Mouse (Mus musculus): ENCODE data around the gene G3bp1. TPM values are rescaled to one million over a fixed set of nuclear protein-coding genes. Genes with fewer than 3 reads are reported as not detected.

The G3bp1 gene
- polyA plus RNA-seq, 1 experiment from 2014 or later, result 160 TPM

DNA sequence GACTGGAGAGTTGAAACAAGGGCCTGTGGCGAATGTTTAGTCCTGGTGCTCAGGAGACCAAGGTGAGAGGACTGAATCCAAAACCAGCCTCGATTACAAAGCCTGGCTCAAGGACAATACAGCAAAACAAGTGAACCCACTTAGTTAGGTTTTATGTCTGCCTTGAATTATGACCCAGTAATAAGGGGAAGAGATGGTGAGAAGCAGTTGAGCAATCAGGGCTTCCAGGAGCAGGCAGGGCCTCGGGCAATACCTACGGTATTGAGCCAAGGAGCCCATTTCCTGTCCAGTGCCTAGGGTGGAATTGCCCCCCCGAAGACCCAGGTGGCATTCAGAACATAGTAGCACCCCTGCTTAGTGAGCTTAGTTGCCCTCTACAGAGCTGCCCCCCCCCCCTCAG lies 33.4 kb downstream of the G3bp1 start:
- no peak overlapping the region for H3K9ac ChIP-seq
- H3K27me3 ChIP-seq, result no peaks in the 10 kb centered on the region
- no peaks in the 10 kb centered on the region for H3K9me3 ChIP-seq (replicated peaks)
- H3K36me3 ChIP-seq, result peaks cover 36% of the 10 kb centered on the region
- H3K4me1 ChIP-seq, result 0 out of 2 replicates have a peak, but pooled peaks cover 4% of the 10 kb centered on the region
- WGBS, result 71% methylated on average over 5 of the region's 5 CpGs
- H3K4me2 ChIP-seq (replicated peaks), result no peak overlapping the region
- no peak overlapping the region for H3K4me3 ChIP-seq (replicated peaks)
- H3K27ac ChIP-seq (replicated peaks), result no peak overlapping the region
- no peak for ATAC-seq (ENCODE audit: insufficient number of reproducible peaks, low FRiP score, low TSS enrichment, low read depth)

- Histone ChIP-seq H3K27me3 (no peaks in the 10 kb centered on the region), H3K4me1 (0 out of 2 replicates have a peak, but pooled peaks cover 4% of the 10 kb centered on the region), H3K27ac (replicated peaks) (no peak overlapping the region), H3K9ac (no peak overlapping the region), H3K4me2 (replicated peaks) (no peak overlapping the region), H3K4me3 (replicated peaks) (no peak overlapping the region), H3K9me3 (replicated peaks) (no peaks in the 10 kb centered on the region), H3K36me3 (peaks cover 20% of the 10 kb centered on the region)
- WGBS, result 85% methylated on average over 3 of the region's 3 CpGs
- no peak for ATAC-seq (ENCODE audit: insufficient number of reproducible peaks, low FRiP score, low TSS enrichment, low read depth)
Observed at GRCm38 (mm10) chr11:55505485-55505884, 36.0 kb downstream of the G3bp1 start.

- Histone ChIP-seq H3K9me3 (replicated peaks) (no peaks in the 10 kb centered on the region), H3K4me1 (no peaks in the 10 kb centered on the region), H3K36me3 (no peaks in the 10 kb centered on the region), H3K4me2 (replicated peaks) (no peak overlapping the region), H3K27me3 (no peaks in the 10 kb centered on the region), H3K27ac (replicated peaks) (no peak overlapping the region), H3K9ac (no peak overlapping the region), H3K4me3 (replicated peaks) (no peak overlapping the region)
- ATAC-seq (ENCODE audit: insufficient number of reproducible peaks, low FRiP score, low TSS enrichment, low read depth), result no peak
- WGBS, result 50% methylated on average over 5 of the region's 5 CpGs
Observed at GRCm38 (mm10) chr11:55511374-55511773, 41.9 kb downstream of the G3bp1 start.

- 73% methylated on average over 5 of the region's 5 CpGs for WGBS
- no peak for ATAC-seq (ENCODE audit: insufficient number of reproducible peaks, low FRiP score, low TSS enrichment, low read depth)
- no peak overlapping the region for H3K9ac ChIP-seq
Observed at GRCm38 (mm10) chr11:55517666-55518065, 48.2 kb downstream of the G3bp1 start.

GRCm38 (mm10) chr11:55518806-55519674 lies 49.6 kb downstream of the G3bp1 start:
- H3K9ac ChIP-seq, result no peak overlapping the region
- no peaks in the 10 kb centered on the region for H3K4me1 ChIP-seq
- no peak overlapping the region for H3K4me3 ChIP-seq (replicated peaks)
- no peak for ATAC-seq (ENCODE audit: insufficient number of reproducible peaks, low FRiP score, low TSS enrichment, low read depth)
- no peaks in the 10 kb centered on the region for H3K9me3 ChIP-seq (replicated peaks)
- H3K4me2 ChIP-seq (replicated peaks), result no peak overlapping the region
- H3K27ac ChIP-seq (replicated peaks), result no peak overlapping the region
- no peaks in the 10 kb centered on the region for H3K36me3 ChIP-seq
- H3K27me3 ChIP-seq, result no peaks in the 10 kb centered on the region
- 7% methylated on average over 9 of the region's 9 CpGs for WGBS

More at GRCm38 (mm10) chr11:55517666-55518065, 48.2 kb downstream of the G3bp1 start:
- H3K27me3 ChIP-seq, result no peaks in the 10 kb centered on the region
- no peak overlapping the region for H3K4me2 ChIP-seq (replicated peaks)
- no peaks in the 10 kb centered on the region for H3K4me1 ChIP-seq
- no peak overlapping the region for H3K4me3 ChIP-seq (replicated peaks)
- no peaks in the 10 kb centered on the region for H3K9me3 ChIP-seq (replicated peaks)
- H3K27ac ChIP-seq (replicated peaks), result no peak overlapping the region
- no peaks in the 10 kb centered on the region for H3K36me3 ChIP-seq

- H3K9ac ChIP-seq, result no peak overlapping the region
- no peaks in the 10 kb centered on the region for H3K27me3 ChIP-seq
- no peak for ATAC-seq (ENCODE audit: insufficient number of reproducible peaks, low FRiP score, low TSS enrichment, low read depth)
- H3K27ac ChIP-seq (replicated peaks), result no peak overlapping the region
- H3K4me2 ChIP-seq (replicated peaks), result no peak overlapping the region
- no peaks in the 10 kb centered on the region for H3K4me1 ChIP-seq
- no peaks in the 10 kb centered on the region for H3K9me3 ChIP-seq (replicated peaks)
- 80% methylated on average over 7 of the region's 7 CpGs for WGBS
- no peak overlapping the region for H3K4me3 ChIP-seq (replicated peaks)
- no peaks in the 10 kb centered on the region for H3K36me3 ChIP-seq
Observed at GRCm38 (mm10) chr11:55530741-55531140, 61.3 kb downstream of the G3bp1 start.

- 64% methylated on average over 5 of the region's 5 CpGs for WGBS
- Histone ChIP-seq H3K9ac (no peak overlapping the region), H3K36me3 (no peaks in the 10 kb centered on the region), H3K4me2 (replicated peaks) (no peak overlapping the region), H3K4me1 (no peaks in the 10 kb centered on the region), H3K27ac (replicated peaks) (no peak overlapping the region), H3K9me3 (replicated peaks) (no peaks in the 10 kb centered on the region), H3K27me3 (no peaks in the 10 kb centered on the region), H3K4me3 (replicated peaks) (no peak overlapping the region)
- ATAC-seq (ENCODE audit: insufficient number of reproducible peaks, low FRiP score, low TSS enrichment, low read depth), result no peak
Observed at GRCm38 (mm10) chr11:55533378-55533777, 63.9 kb downstream of the G3bp1 start.

- H3K4me1 ChIP-seq, result no peaks in the 10 kb centered on the region
- H3K9ac ChIP-seq, result no peak overlapping the region
- WGBS, result 41% methylated on average over 2 of the region's 2 CpGs
Observed at GRCm38 (mm10) chr11:55534766-55535165, 65.3 kb downstream of the G3bp1 start.

GRCm38 (mm10) chr11:55542128-55542527 lies 72.6 kb downstream of the G3bp1 start:
- H3K4me3 ChIP-seq (replicated peaks), result no peak overlapping the region
- ATAC-seq (ENCODE audit: insufficient number of reproducible peaks, low FRiP score, low TSS enrichment, low read depth), result no peak
- H3K9me3 ChIP-seq (replicated peaks), result no peaks in the 10 kb centered on the region; the same call in 1 of the 2 replicates
- no peaks in the 10 kb centered on the region for H3K27me3 ChIP-seq
- H3K9ac ChIP-seq, result no peak overlapping the region
- H3K27ac ChIP-seq (replicated peaks), result no peak overlapping the region
- H3K36me3 ChIP-seq, result no peaks in the 10 kb centered on the region
- H3K4me1 ChIP-seq, result no peaks in the 10 kb centered on the region
- H3K4me2 ChIP-seq (replicated peaks), result no peak overlapping the region
- 58% methylated on average over 7 of the region's 7 CpGs for WGBS

More at GRCm38 (mm10) chr11:55534766-55535165, 65.3 kb downstream of the G3bp1 start:
- Histone ChIP-seq H3K27me3 (no peaks in the 10 kb centered on the region), H3K4me3 (replicated peaks) (no peak overlapping the region), H3K36me3 (no peaks in the 10 kb centered on the region), H3K27ac (replicated peaks) (no peak overlapping the region), H3K9me3 (replicated peaks) (no peaks in the 10 kb centered on the region), H3K4me2 (replicated peaks) (no peak overlapping the region)
- no peak for ATAC-seq (ENCODE audit: insufficient number of reproducible peaks, low FRiP score, low TSS enrichment, low read depth)

DNA sequence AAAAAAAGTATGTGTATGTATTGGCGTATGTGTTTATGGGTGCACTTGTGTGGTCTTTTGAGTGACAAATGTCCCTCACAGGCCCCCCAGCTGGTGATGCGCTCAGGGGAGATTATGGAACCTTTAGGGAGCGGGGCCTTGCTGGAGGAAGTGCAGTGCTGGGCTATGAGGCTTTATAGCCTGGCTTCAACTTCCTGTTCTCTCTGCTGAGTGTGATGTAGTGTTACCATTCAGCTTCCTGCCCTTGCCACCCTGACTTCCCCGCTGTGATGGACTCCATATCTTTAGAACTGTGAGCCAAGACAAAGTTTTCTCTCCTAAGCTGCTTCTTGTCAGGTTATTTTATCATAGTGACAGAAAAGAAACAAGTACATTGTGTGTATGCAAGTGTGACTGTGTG lies 73.2 kb downstream of the G3bp1 start:
- no peaks in the 10 kb centered on the region for H3K36me3 ChIP-seq
- whole genome bisulfite sequencing, result 57% methylated on average over 4 of the region's 4 CpGs
- ATAC-seq (ENCODE audit: insufficient number of reproducible peaks, low FRiP score, low TSS enrichment, low read depth), result no peak

DNA sequence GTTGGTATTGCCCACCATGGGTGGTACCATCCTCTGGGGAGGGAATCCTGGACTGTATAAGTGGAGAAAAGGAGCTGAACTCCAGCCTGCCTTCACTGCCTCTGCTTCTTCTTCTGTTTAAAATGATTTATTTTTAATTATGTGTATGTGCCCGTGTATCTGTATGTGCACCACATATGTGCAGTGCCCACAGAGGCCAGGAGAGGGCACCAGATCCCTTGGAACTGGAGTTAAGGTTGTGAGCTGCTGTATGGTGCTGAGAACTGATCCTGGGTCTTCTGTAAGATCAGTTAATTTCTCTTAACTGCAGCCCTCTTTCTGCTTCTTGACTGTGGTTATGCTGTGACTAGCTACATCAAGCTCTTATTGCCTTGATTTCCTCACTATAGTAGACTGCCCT lies 76.2 kb downstream of the G3bp1 start:
- H3K4me3 ChIP-seq (replicated peaks), result no peak overlapping the region
- ATAC-seq (ENCODE audit: insufficient number of reproducible peaks, low FRiP score, low TSS enrichment, low read depth), result no peak
- H3K36me3 ChIP-seq, result no peaks in the 10 kb centered on the region
- H3K4me2 ChIP-seq (replicated peaks), result no peak overlapping the region
- H3K27ac ChIP-seq (replicated peaks), result no peak overlapping the region
- 74% methylated on average over 1 of the region's 1 CpGs for WGBS
- no peaks in the 10 kb centered on the region; the same call in 1 of the 2 replicates for H3K9me3 ChIP-seq (replicated peaks)
- no peak overlapping the region for H3K9ac ChIP-seq
- no peaks in the 10 kb centered on the region for H3K4me1 ChIP-seq
- H3K27me3 ChIP-seq, result no peaks in the 10 kb centered on the region

More for the DNA sequence above, 73.2 kb downstream of the G3bp1 start:
- H3K9me3 ChIP-seq (replicated peaks), result no peaks in the 10 kb centered on the region; the same call in 1 of the 2 replicates
- H3K27me3 ChIP-seq, result no peaks in the 10 kb centered on the region
- H3K4me1 ChIP-seq, result no peaks in the 10 kb centered on the region
- H3K9ac ChIP-seq, result no peak overlapping the region
- H3K4me3 ChIP-seq (replicated peaks), result no peak overlapping the region
- H3K27ac ChIP-seq (replicated peaks), result no peak overlapping the region
- no peak overlapping the region for H3K4me2 ChIP-seq (replicated peaks)
